12 mouse cellular contexts compared by ENCODE assay signal in genomic region chr5:75336454-75336853, GRCm38 (mm10).
DNase-seq lines count a peak whose midpoint lies in the region; ATAC-seq lines count a peak whose summit lies in the region.
"Had no signal": no experiment of that assay in that cellular context is flagged by ENCODE, and none has a peak within 500 bp of the region (broad histone marks: within the 10 kb centered on the region; RNA-seq: fewer than 3 reads in every experiment).

No protein-coding gene starts in this region.

- H3K9ac ChIP-seq in forebrain, embryonic 14.5 days (ENCODE audit: low read length) = no peak overlapping the region
- H3K9ac ChIP-seq in forebrain, embryonic 11.5 days (ENCODE audit: low read length) = no peak overlapping the region
- H3K9ac ChIP-seq in neural tube, embryonic 15.5 days (replicated peaks) = no peak overlapping the region
- H3K9ac ChIP-seq: limb, embryonic 12.5 days; liver, postnatal 0 days had no signal

- H3K27me3 ChIP-seq in forebrain, embryonic 14.5 days (replicated peaks; ENCODE audit: control insufficient read depth, insufficient read depth, low read length) = no peaks in the 10 kb centered on the region
- peaks cover 3% of the 10 kb centered on the region; the same call in 1 of the 2 replicates for H3K27me3 ChIP-seq in forebrain, embryonic 11.5 days (ENCODE audit: control insufficient read depth, insufficient read depth, low read length)
- no peaks in the 10 kb centered on the region for H3K27me3 ChIP-seq in neural tube, embryonic 15.5 days (replicated peaks)
- H3K27me3 ChIP-seq: limb, embryonic 12.5 days had no signal

- H3K4me3 ChIP-seq in forebrain, embryonic 14.5 days (ENCODE audit: low read depth, low read length) = no peak overlapping the region
- H3K4me3 ChIP-seq in forebrain, embryonic 11.5 days (ENCODE audit: low read depth, low read length) = no peak overlapping the region
- H3K4me3 ChIP-seq in neural tube, embryonic 15.5 days (replicated peaks) = no peak overlapping the region
- H3K4me3 ChIP-seq: heart, embryonic 10.5 days; limb, embryonic 12.5 days had no signal

- DNase-seq in forebrain, embryonic 14.5 days (ENCODE audit: low spot score) = peak; percentile 46
- DNase-seq in forebrain, embryonic 11.5 days (ENCODE audit: low spot score) = no peak
- DNase-seq in kidney, postnatal 14 days = peak; percentile 25
- DNase-seq in kidney, postnatal 25 days = no peak
- DNase-seq in neural tube, embryonic 10.5 days (ENCODE audit: extremely low spot score, low spot score) = no peak
- peak; percentile 23 for DNase-seq in right cerebral cortex, postnatal 4 days
- DNase-seq in urinary bladder, postnatal 10 days (ENCODE audit: low spot score) = no peak
- DNase-seq: adrenal gland, postnatal 14 days; liver, postnatal 0 days had no signal

- no peak for ATAC-seq in forebrain, embryonic 14.5 days
- ATAC-seq in forebrain, embryonic 11.5 days (replicated peaks; ENCODE audit: low FRiP score) = no peak
- ATAC-seq in neural tube, embryonic 15.5 days (ENCODE audit: low FRiP score) = no peak
- ATAC-seq: liver, postnatal 0 days had no signal

- H3K36me3 ChIP-seq in forebrain, embryonic 14.5 days (ENCODE audit: control insufficient read depth, insufficient read depth, low read length) = no peaks in the 10 kb centered on the region
- no peaks in the 10 kb centered on the region for H3K36me3 ChIP-seq in forebrain, embryonic 11.5 days (ENCODE audit: control insufficient read depth, insufficient read depth, low read length)
- H3K36me3 ChIP-seq in neural tube, embryonic 15.5 days = no peaks in the 10 kb centered on the region
- H3K36me3 ChIP-seq: heart, embryonic 10.5 days; limb, embryonic 12.5 days had no signal

- WGBS in forebrain, embryonic 14.5 days = 60% methylated on average over 11 of the region's 11 CpGs
- 84% methylated on average over 11 of the region's 11 CpGs for WGBS in forebrain, embryonic 11.5 days
- 46% methylated on average over 11 of the region's 11 CpGs for WGBS in neural tube, embryonic 15.5 days

- H3K4me2 ChIP-seq in forebrain, embryonic 14.5 days (ENCODE audit: low read length) = no peak overlapping the region
- no peak overlapping the region for H3K4me2 ChIP-seq in forebrain, embryonic 11.5 days (ENCODE audit: low read depth, low read length, severe bottlenecking)
- H3K4me2 ChIP-seq in neural tube, embryonic 15.5 days = 0 out of 2 replicates have a peak overlapping the region, but pooled peaks have one; percentile 7
- H3K4me2 ChIP-seq: limb, embryonic 12.5 days had no signal

- no peaks in the 10 kb centered on the region for H3K9me3 ChIP-seq in forebrain, embryonic 14.5 days (replicated peaks; ENCODE audit: control insufficient read depth, low read length)
- no peaks in the 10 kb centered on the region; the same call in 1 of the 2 replicates for H3K9me3 ChIP-seq in forebrain, embryonic 11.5 days (ENCODE audit: control insufficient read depth, low read length)
- no peaks in the 10 kb centered on the region for H3K9me3 ChIP-seq in neural tube, embryonic 15.5 days (replicated peaks)
- H3K9me3 ChIP-seq: heart, embryonic 10.5 days; limb, embryonic 12.5 days had no signal

- no peaks in the 10 kb centered on the region for H3K4me1 ChIP-seq in forebrain, embryonic 14.5 days (ENCODE audit: control insufficient read depth, insufficient read depth, low read length)
- no peaks in the 10 kb centered on the region for H3K4me1 ChIP-seq in forebrain, embryonic 11.5 days (replicated peaks; ENCODE audit: control insufficient read depth, insufficient read depth, low read length)
- peaks cover 8% of the 10 kb centered on the region for H3K4me1 ChIP-seq in neural tube, embryonic 15.5 days
- H3K4me1 ChIP-seq: heart, embryonic 10.5 days; limb, embryonic 12.5 days had no signal

- no peak overlapping the region for H3K27ac ChIP-seq in forebrain, embryonic 14.5 days (ENCODE audit: low read depth, low read length)
- no peak overlapping the region for H3K27ac ChIP-seq in forebrain, embryonic 11.5 days (ENCODE audit: low read depth, low read length)
- H3K27ac ChIP-seq in neural tube, embryonic 15.5 days (replicated peaks) = 0 out of 2 replicates have a peak overlapping the region, but pooled peaks have one; percentile 38
- H3K27ac ChIP-seq: heart, embryonic 10.5 days; limb, embryonic 12.5 days had no signal

Comparison
In these comparisons a context has a peak if more than half of its experiments do, and no peak if none do; other contexts are left out.
1. DNase-seq: peak in forebrain, embryonic 14.5 days (single experiment), kidney, postnatal 14 days (single experiment) and right cerebral cortex, postnatal 4 days (single experiment); none in forebrain, embryonic 11.5 days (single experiment), kidney, postnatal 25 days (0 of 2), neural tube, embryonic 10.5 days (single experiment) and urinary bladder, postnatal 10 days (single experiment).